Mouse (Mus musculus): ENCODE data around the gene Ccdc74a. TPM values are rescaled to one million over a fixed set of nuclear protein-coding genes. Genes with fewer than 3 reads are reported as not detected.

Ccdc74a gene
- total and polyA plus RNA-seq, 3 experiments = 1.9 to 4.6 TPM; not detected in 1

- no peaks in the 10 kb centered on the region for H3K27me3 ChIP-seq (ENCODE audit: control insufficient read depth in 1 of 2, insufficient read depth in 2 of 2, low read length in 2 of 2)
- no peak for DNase-seq (ENCODE audit: low read depth, low spot score)
- no peak overlapping the region for H3K4me3 ChIP-seq (ENCODE audit: control insufficient read depth in 1 of 2, insufficient read depth in 1 of 2, low read depth in 2 of 2, low read length in 2 of 2)
- no peaks in the 10 kb centered on the region for H3K79me2 ChIP-seq (ENCODE audit: control insufficient read depth, insufficient read depth, low read length, poor library complexity)
- H3K27ac ChIP-seq (ENCODE audit: control insufficient read depth, low read depth, low read length) = no peak overlapping the region
- H3K9ac ChIP-seq (ENCODE audit: control insufficient read depth, low read depth, low read length, poor library complexity, severe bottlenecking) = no peak overlapping the region
- no peaks in the 10 kb centered on the region for H3K9me3 ChIP-seq (replicated peaks; ENCODE audit: insufficient read depth, low read length)
- H3K36me3 ChIP-seq (ENCODE audit: control insufficient read depth in 1 of 2, insufficient read depth in 2 of 2, low read length in 2 of 2) = peaks cover 0 to 18% of the 10 kb centered on the region in 2 experiments; a peak in 2 of 4 replicates
- no peaks in the 10 kb centered on the region for H3K4me1 ChIP-seq (ENCODE audit: control insufficient read depth in 1 of 2, insufficient read depth in 2 of 2, low read length in 2 of 2)
- no peak for TF ChIP-seq MAX (IDR thresholded peaks at IDR 0.05; ENCODE audit: low read length)
- no peak for TF ChIP-seq JUND (IDR thresholded peaks at IDR 0.05; ENCODE audit: low read depth, low read length)
- no peak for TF ChIP-seq ZC3H11A (IDR thresholded peaks at IDR 0.05; ENCODE audit: low read depth, low read length)
- TF ChIP-seq USF1 (IDR thresholded peaks at IDR 0.05; ENCODE audit: low read depth, low read length) = no peak
Observed at GRCm38 (mm10) chr16:17669886-17670285, 23.6 kb downstream of the Ccdc74a start.

- TF ChIP-seq NRF1 (IDR thresholded peaks at IDR 0.05; ENCODE audit: insufficient read depth, low read depth, low read length, poor library complexity, severe bottlenecking) (no peak), NELFE (IDR thresholded peaks at IDR 0.05; ENCODE audit: low read depth, low read length) (no peak), CTCF (IDR thresholded peaks at IDR 0.05 in 2 of 3, conservative IDR thresholded peaks at IDR 0.05 in 1 of 3; ENCODE audit: control insufficient read depth in 1 of 3, insufficient read depth in 1 of 3, low read depth in 2 of 3, low read length in 3 of 3, poor library complexity in 1 of 3, severe bottlenecking in 1 of 3) (no peak), ZKSCAN1 (IDR thresholded peaks at IDR 0.05; ENCODE audit: low read depth, low read length) (no peak), E2F4 (IDR thresholded peaks at IDR 0.05; ENCODE audit: borderline replicate concordance, low read depth, low read length) (no peak), EP300 (IDR thresholded peaks at IDR 0.05; ENCODE audit: low read depth in 1 of 2, low read length in 2 of 2) (no peak), KAT2A (conservative IDR thresholded peaks at IDR 0.05; ENCODE audit: low read depth, low read length) (no peak), RCOR1 (IDR thresholded peaks at IDR 0.05; ENCODE audit: low read depth, low read length) (no peak), MYB (IDR thresholded peaks at IDR 0.05; ENCODE audit: low read depth, low read length) (no peak), ELF1 (IDR thresholded peaks at IDR 0.05; ENCODE audit: low read depth, low read length) (no peak), RAD21 (IDR thresholded peaks at IDR 0.05; ENCODE audit: low read depth, low read length) (no peak), POLR2AphosphoS5 (IDR thresholded peaks at IDR 0.05; ENCODE audit: borderline replicate concordance, low read depth, low read length) (no peak), ZNF384 (IDR thresholded peaks at IDR 0.05; ENCODE audit: low read depth, low read length) (no peak), USF2 (IDR thresholded peaks at IDR 0.05; ENCODE audit: borderline replicate concordance in 1 of 2, insufficient read depth in 1 of 2, low read depth in 1 of 2, low read length in 2 of 2) (no peak)
- H3K79me2 ChIP-seq (ENCODE audit: control insufficient read depth, insufficient read depth, low read length, poor library complexity) = 0 out of 2 replicates have a peak, but pooled peaks cover 1% of the 10 kb centered on the region
- no peaks in the 10 kb centered on the region for H3K9me3 ChIP-seq (replicated peaks; ENCODE audit: insufficient read depth, low read length)
- H3K4me1 ChIP-seq (ENCODE audit: control insufficient read depth in 1 of 2, insufficient read depth in 2 of 2, low read length in 2 of 2) = no peaks in the 10 kb centered on the region
- no peak overlapping the region for H3K4me3 ChIP-seq (ENCODE audit: control insufficient read depth in 1 of 2, insufficient read depth in 1 of 2, low read depth in 2 of 2, low read length in 2 of 2)
- no peak for DNase-seq (ENCODE audit: low read depth, low spot score)
- H3K36me3 ChIP-seq (ENCODE audit: control insufficient read depth in 1 of 2, insufficient read depth in 2 of 2, low read length in 2 of 2) = peaks cover 0 to 15% of the 10 kb centered on the region in 2 experiments; a peak in 2 of 4 replicates
- no peak overlapping the region for H3K27ac ChIP-seq (ENCODE audit: control insufficient read depth, low read depth, low read length)
- H3K27me3 ChIP-seq (ENCODE audit: control insufficient read depth in 1 of 2, insufficient read depth in 2 of 2, low read length in 2 of 2) = no peaks in the 10 kb centered on the region
- H3K9ac ChIP-seq (ENCODE audit: control insufficient read depth, low read depth, low read length, poor library complexity, severe bottlenecking) = no peak overlapping the region
Observed at GRCm38 (mm10) chr16:17694860-17695259, 48.6 kb downstream of the Ccdc74a start.

Other genes with a start within 250 kb of the Ccdc74a start
- gene Snap29, start 240.5 kb upstream of the Ccdc74a start, total RNA-seq (2012; rRNA removed) = 9.4 and 11.6 TPM in 2 replicates
- gene Snap29, start 240.5 kb upstream of the Ccdc74a start, polyA plus RNA-seq (2012; ENCODE audit: insufficient read depth in 1 of 2, insufficient read length in 2 of 2, low read depth in 1 of 2, low replicate concordance in 2 of 2, missing spikeins in 1 of 2) = 10 to 100 TPM in 1 of 2 experiments, not detected in 1; 11.8 TPM
- gene Pi4ka, start 240.2 kb upstream of the Ccdc74a start, total RNA-seq (2012; rRNA removed) = 25.0 and 30.9 TPM in 2 replicates
- 100 to 1,000 TPM in 1 of 2 experiments, 10 to 100 TPM in 1; 73.1 to 286 TPM for gene Pi4ka, start 240.2 kb upstream of the Ccdc74a start, polyA plus RNA-seq (2012; ENCODE audit: insufficient read depth in 1 of 2, insufficient read length in 2 of 2, low read depth in 1 of 2, low replicate concordance in 2 of 2, missing spikeins in 1 of 2)
- gene Crkl, start 194.5 kb upstream of the Ccdc74a start, total RNA-seq (2012; rRNA removed) = 14.9 and 16.2 TPM in 2 replicates
- gene Crkl, start 194.5 kb upstream of the Ccdc74a start, polyA plus RNA-seq (2012; ENCODE audit: insufficient read depth in 1 of 2, insufficient read length in 2 of 2, low read depth in 1 of 2, low replicate concordance in 2 of 2, missing spikeins in 1 of 2) = 100 to 1,000 TPM in 1 of 2 experiments, 10 to 100 TPM in 1; 34.6 to 146 TPM
- 0.23 and 0.29 TPM in 2 replicates for gene Aifm3, start 156.9 kb upstream of the Ccdc74a start, total RNA-seq (2012; rRNA removed)
- under 1 TPM in 1 of 2 experiments, not detected in 1; 0.52 TPM for gene Aifm3, start 156.9 kb upstream of the Ccdc74a start, polyA plus RNA-seq (2012; ENCODE audit: insufficient read depth in 1 of 2, insufficient read length in 2 of 2, low read depth in 1 of 2, low replicate concordance in 2 of 2, missing spikeins in 1 of 2)
- gene Lztr1, start 137.8 kb upstream of the Ccdc74a start, total RNA-seq (2012; rRNA removed) = 39.5 and 45.1 TPM in 2 replicates
- gene Lztr1, start 137.8 kb upstream of the Ccdc74a start, polyA plus RNA-seq (2012; ENCODE audit: insufficient read depth in 1 of 2, insufficient read length in 2 of 2, low read depth in 1 of 2, low replicate concordance in 2 of 2, missing spikeins in 1 of 2) = 10 to 100 TPM in 1 of 2 experiments, not detected in 1; 83.2 TPM
- gene Thap7, start 115.3 kb upstream of the Ccdc74a start, total RNA-seq (2012; rRNA removed) = 53.6 and 65.5 TPM in 2 replicates
- 10 to 100 TPM in 1 of 2 experiments, not detected in 1; 65.4 TPM for gene Thap7, start 115.3 kb upstream of the Ccdc74a start, polyA plus RNA-seq (2012; ENCODE audit: insufficient read depth in 1 of 2, insufficient read length in 2 of 2, low read depth in 1 of 2, low replicate concordance in 2 of 2, missing spikeins in 1 of 2)
- 0.12 TPM in 1 of 2 replicates, not detected in the other for gene Lrrc74b, start 85.2 kb upstream of the Ccdc74a start, total RNA-seq (2012; rRNA removed)
- gene Lrrc74b, start 85.2 kb upstream of the Ccdc74a start, polyA plus RNA-seq (2012; ENCODE audit: insufficient read depth in 1 of 2, insufficient read length in 2 of 2, low read depth in 1 of 2, low replicate concordance in 2 of 2, missing spikeins in 1 of 2) = under 1 TPM in 1 of 2 experiments, not detected in 1; 0.10 TPM
- 0.04 TPM in 1 of 2 replicates, not detected in the other for gene P2rx6, start 84.6 kb upstream of the Ccdc74a start, total RNA-seq (2012; rRNA removed)
- gene P2rx6, start 84.6 kb upstream of the Ccdc74a start, polyA plus RNA-seq (2012; ENCODE audit: insufficient read depth in 1 of 2, insufficient read length in 2 of 2, low read depth in 1 of 2, low replicate concordance in 2 of 2, missing spikeins in 1 of 2) = under 1 TPM in 1 of 2 experiments, not detected in 1; 0.38 TPM
- gene Slc7a4, start 63.3 kb upstream of the Ccdc74a start, total RNA-seq (2012; rRNA removed) = 15.4 and 23.1 TPM in 2 replicates
- gene Slc7a4, start 63.3 kb upstream of the Ccdc74a start, polyA plus RNA-seq (2012; ENCODE audit: insufficient read depth in 1 of 2, insufficient read length in 2 of 2, low read depth in 1 of 2, low replicate concordance in 2 of 2, missing spikeins in 1 of 2) = 10 to 100 TPM in 1 of 2 experiments, not detected in 1; 23.6 TPM
- gene Smpd4, start 27.1 kb upstream of the Ccdc74a start, total RNA-seq (2012; rRNA removed) = 47.6 and 51.0 TPM in 2 replicates
- gene Smpd4, start 27.1 kb upstream of the Ccdc74a start, polyA plus RNA-seq (2012; ENCODE audit: insufficient read depth in 1 of 2, insufficient read length in 2 of 2, low read depth in 1 of 2, low replicate concordance in 2 of 2, missing spikeins in 1 of 2) = 100 to 1,000 TPM in 1 of 2 experiments, 10 to 100 TPM in 1; 94.3 to 609 TPM
- gene Med15, start 86.4 kb downstream of the Ccdc74a start, total RNA-seq (2012; rRNA removed) = 25.9 and 27.6 TPM in 2 replicates
- 10 to 100 TPM in 1 of 2 experiments, not detected in 1; 62.0 TPM for gene Med15, start 86.4 kb downstream of the Ccdc74a start, polyA plus RNA-seq (2012; ENCODE audit: insufficient read depth in 1 of 2, insufficient read length in 2 of 2, low read depth in 1 of 2, low replicate concordance in 2 of 2, missing spikeins in 1 of 2)
- 93.6 and 97.0 TPM in 2 replicates for gene Klhl22, start 113.1 kb downstream of the Ccdc74a start, total RNA-seq (2012; rRNA removed)
- 100 to 1,000 TPM in 1 of 2 experiments, 10 to 100 TPM in 1; 82.4 to 191 TPM for gene Klhl22, start 113.1 kb downstream of the Ccdc74a start, polyA plus RNA-seq (2012; ENCODE audit: insufficient read depth in 1 of 2, insufficient read length in 2 of 2, low read depth in 1 of 2, low replicate concordance in 2 of 2, missing spikeins in 1 of 2)
- 0.62 TPM in 2 replicates for gene Scarf2, start 150.8 kb downstream of the Ccdc74a start, total RNA-seq (2012; rRNA removed)
- gene Scarf2, start 150.8 kb downstream of the Ccdc74a start, polyA plus RNA-seq (2012; ENCODE audit: insufficient read depth in 1 of 2, insufficient read length in 2 of 2, low read depth in 1 of 2, low replicate concordance in 2 of 2, missing spikeins in 1 of 2) = 1 to 10 TPM in 1 of 2 experiments, not detected in 1; 1.2 TPM
- gene B830017H08Rik, start 186.7 kb downstream of the Ccdc74a start, total RNA-seq (2012; rRNA removed) = not detected in 2 replicates
- gene B830017H08Rik, start 186.7 kb downstream of the Ccdc74a start, polyA plus RNA-seq (2012; ENCODE audit: insufficient read depth in 1 of 2, insufficient read length in 2 of 2, low read depth in 1 of 2, low replicate concordance in 2 of 2, missing spikeins in 1 of 2) = under 1 TPM in 1 of 2 experiments, not detected in 1; 0.06 TPM
- 2.0 and 2.4 TPM in 2 replicates for gene Car15, start 191.9 kb downstream of the Ccdc74a start, total RNA-seq (2012; rRNA removed)
- gene Car15, start 191.9 kb downstream of the Ccdc74a start, polyA plus RNA-seq (2012; ENCODE audit: insufficient read depth in 1 of 2, insufficient read length in 2 of 2, low read depth in 1 of 2, low replicate concordance in 2 of 2, missing spikeins in 1 of 2) = 1 to 10 TPM in 1 of 2 experiments, not detected in 1; 3.6 TPM
- 0.16 and 0.35 TPM in 2 replicates for gene Gm20518, start 245.2 kb downstream of the Ccdc74a start, total RNA-seq (2012; rRNA removed)
- under 1 TPM in 1 of 2 experiments, not detected in 1; 0.53 TPM for gene Gm20518, start 245.2 kb downstream of the Ccdc74a start, polyA plus RNA-seq (2012; ENCODE audit: insufficient read depth in 1 of 2, insufficient read length in 2 of 2, low read depth in 1 of 2, low replicate concordance in 2 of 2, missing spikeins in 1 of 2)
- 0.04 TPM in 1 of 2 replicates, not detected in the other for gene Tssk1, start 247.8 kb downstream of the Ccdc74a start, total RNA-seq (2012; rRNA removed)
- gene Tssk1, start 247.8 kb downstream of the Ccdc74a start, polyA plus RNA-seq (2012; ENCODE audit: insufficient read depth in 1 of 2, insufficient read length in 2 of 2, low read depth in 1 of 2, low replicate concordance in 2 of 2, missing spikeins in 1 of 2) = under 1 TPM in 1 of 2 experiments, not detected in 1; 0.36 TPM